Comparison of ENCODE assay signal across 9 mouse cellular contexts in genomic region chr15:81847861-81848260, GRCm38 (mm10).
"Had no signal": no experiment of that assay in that cellular context is flagged by ENCODE, and none has a peak within 500 bp of the region (broad histone marks: within the 10 kb centered on the region; RNA-seq: fewer than 3 reads in every experiment).

No protein-coding gene starts in this region.

- H3K9me3 ChIP-seq: limb, embryonic 12.5 days; liver, embryonic 15.5 days; megakaryocyte, embryonic 14.5 days; midbrain, embryonic 15.5 days; neural tube, embryonic 13.5 days had no signal

- H3K27me3 ChIP-seq: limb, embryonic 12.5 days; liver, embryonic 15.5 days; megakaryocyte, embryonic 14.5 days; midbrain, embryonic 15.5 days; neural tube, embryonic 13.5 days had no signal

- H3K9ac ChIP-seq: limb, embryonic 12.5 days; liver, embryonic 15.5 days; midbrain, embryonic 15.5 days; neural tube, embryonic 13.5 days had no signal

- ATAC-seq: midbrain, embryonic 15.5 days had no signal

- H3K4me3 ChIP-seq: limb, embryonic 12.5 days; liver, embryonic 15.5 days; megakaryocyte, embryonic 14.5 days; midbrain, embryonic 15.5 days; neural tube, embryonic 13.5 days had no signal

- DNase-seq: lung, adult 2 months; right cerebral cortex, postnatal 4 days had no signal

- H3K4me1 ChIP-seq: limb, embryonic 12.5 days; midbrain, embryonic 15.5 days; neural tube, embryonic 13.5 days had no signal

- H3K27ac ChIP-seq: limb, embryonic 12.5 days; liver, embryonic 15.5 days; macrophage; midbrain, embryonic 15.5 days; neural tube, embryonic 13.5 days had no signal

- H3K4me2 ChIP-seq: limb, embryonic 12.5 days; liver, embryonic 15.5 days; midbrain, embryonic 11.5 days; midbrain, embryonic 15.5 days; neural tube, embryonic 13.5 days had no signal
